Mouse (Mus musculus) right cerebral cortex, adult 2 months (tissue): ENCODE data around the gene Dera.

ENCODE experiments used
- DNase-seq, 2 experiments: peaks; one replicate each; pipeline ENCODE4 v3.0.0; 2021 to 2022; ENCODE audit warnings: low spot score in 2 of 2

Gene Dera

DNA sequence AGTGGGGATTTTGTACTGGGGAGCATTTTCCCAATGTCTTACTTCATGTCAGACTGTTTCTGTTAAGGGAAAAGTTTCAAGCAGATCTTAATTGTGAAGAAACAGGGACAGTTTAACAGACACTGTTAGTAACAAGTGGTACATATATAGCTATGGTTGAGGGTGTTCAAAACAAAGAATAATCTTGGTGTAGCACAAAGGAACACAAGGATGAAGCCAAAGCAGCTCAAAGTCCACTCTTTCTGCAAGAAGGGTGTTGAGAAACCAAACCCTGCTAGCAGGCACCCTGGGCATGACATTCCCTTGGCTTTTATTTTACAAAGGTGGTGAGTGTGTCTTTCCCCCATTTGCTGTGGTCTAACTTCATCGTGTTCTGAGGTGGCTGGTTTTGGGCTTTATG is 3.5 kb downstream of the Dera start:
- no peak for DNase-seq

- peak; percentile 24 to 58 for DNase-seq
Measured at GRCm38 (mm10) chr6:137759681-137760080, 5.3 kb downstream of the Dera start.

DNA sequence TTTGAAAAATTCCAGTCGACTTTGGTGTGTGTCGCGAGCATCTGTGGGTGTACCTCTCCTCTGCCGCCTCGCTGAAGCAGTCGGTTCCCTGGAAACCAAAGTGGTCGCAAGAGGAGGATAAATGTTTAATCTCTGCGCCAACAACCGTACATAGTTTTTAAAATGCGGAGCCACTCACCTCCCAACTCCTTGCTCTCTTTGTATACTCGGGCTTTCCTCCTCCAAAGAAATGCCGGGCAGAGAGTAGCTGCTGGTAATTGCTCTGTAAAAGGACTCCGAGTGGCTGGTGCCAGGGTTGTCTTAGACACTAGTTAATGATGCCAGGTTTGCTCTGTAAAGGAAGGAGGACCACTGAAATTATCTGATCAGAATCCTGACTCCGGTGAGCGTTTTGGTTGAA is 6.6 kb downstream of the Dera start:
- DNase-seq, result peak; percentile 45 to 48

DNA sequence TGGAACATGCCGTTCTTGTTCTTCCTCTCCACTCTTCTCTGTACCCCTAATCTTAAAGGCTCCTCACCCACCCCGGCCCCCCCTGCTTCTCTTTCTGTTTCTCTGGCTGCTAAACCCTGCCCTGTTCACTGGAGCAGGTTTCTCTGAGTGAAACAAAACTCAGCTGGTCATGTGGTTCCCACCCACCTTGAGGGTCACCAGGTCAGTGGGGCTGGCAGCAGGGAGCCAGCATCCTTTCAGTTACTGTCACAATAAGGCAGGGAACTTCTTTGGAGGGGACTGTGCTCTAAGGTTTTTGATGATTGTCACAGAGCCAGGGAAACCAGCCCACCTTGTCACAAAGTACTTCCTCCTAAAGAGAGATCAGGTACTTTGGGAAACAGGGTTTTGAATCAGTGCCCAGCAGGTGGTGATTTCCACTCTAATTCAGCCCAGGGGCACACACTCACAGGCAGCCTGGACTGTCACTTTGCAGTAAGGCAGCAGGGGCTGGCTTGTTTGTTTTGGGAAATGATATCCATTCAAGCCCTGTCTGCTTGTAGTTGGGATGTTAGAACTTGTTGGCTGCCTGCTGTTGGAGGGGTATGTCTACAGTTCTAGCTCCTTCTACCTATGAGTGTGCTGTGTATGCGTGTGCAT is 10.3 kb downstream of the Dera start:
- DNase-seq, result no peak

DNA sequence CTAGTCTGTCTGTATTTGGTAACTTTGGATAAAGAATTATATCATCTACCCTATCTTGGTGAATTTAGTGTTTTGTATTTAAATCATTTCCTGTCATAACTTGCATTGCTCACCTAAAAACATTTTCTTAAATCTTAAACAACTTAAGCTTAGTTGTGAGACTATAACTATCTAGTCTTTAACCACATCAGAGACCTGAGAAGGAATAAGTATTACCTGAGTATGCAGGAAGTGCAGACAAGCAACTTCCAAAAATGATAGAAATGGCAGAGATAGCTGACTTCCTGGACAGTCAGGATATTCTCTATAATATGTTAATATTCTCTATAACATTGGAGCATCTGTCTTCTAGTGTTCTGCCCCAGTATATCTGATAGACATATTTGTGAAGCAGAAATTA is 11.8 kb downstream of the Dera start:
- no peak for DNase-seq

DNA sequence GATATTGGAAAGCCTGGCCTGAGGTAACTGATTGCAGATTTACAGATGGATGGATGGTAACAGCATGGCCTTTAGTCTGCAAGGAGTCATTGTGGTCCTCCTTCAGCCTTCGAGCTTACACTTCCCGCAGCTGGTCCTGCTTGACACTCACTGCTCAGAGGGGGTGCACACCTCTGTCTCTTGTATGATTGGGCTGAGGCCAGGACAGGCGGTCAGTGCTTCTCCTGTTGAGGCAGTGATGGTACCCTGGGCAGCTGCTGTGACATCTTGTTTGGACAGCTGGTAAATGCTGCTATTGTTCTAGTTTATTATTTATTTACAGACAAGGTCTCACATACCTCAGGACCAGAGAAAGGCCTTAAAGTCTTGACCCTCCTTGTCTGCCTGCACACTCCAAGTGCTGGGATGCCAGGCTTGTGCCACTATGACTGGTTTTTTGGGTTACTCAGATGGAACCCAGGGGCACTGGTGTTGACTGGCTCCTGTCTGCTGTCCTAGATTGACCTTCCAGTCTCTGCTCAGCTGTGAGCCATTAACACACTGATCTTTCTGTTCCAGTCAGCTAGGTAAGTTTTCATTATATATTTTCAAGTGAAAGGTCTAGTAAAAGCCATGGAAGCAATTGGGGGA is 17.4 kb downstream of the Dera start:
- no peak for DNase-seq

- no peak for DNase-seq
Measured at GRCm38 (mm10) chr6:137772918-137773636, 18.7 kb downstream of the Dera start.

- DNase-seq, result no peak
Measured at GRCm38 (mm10) chr6:137773637-137774028, 19.3 kb downstream of the Dera start.

DNA sequence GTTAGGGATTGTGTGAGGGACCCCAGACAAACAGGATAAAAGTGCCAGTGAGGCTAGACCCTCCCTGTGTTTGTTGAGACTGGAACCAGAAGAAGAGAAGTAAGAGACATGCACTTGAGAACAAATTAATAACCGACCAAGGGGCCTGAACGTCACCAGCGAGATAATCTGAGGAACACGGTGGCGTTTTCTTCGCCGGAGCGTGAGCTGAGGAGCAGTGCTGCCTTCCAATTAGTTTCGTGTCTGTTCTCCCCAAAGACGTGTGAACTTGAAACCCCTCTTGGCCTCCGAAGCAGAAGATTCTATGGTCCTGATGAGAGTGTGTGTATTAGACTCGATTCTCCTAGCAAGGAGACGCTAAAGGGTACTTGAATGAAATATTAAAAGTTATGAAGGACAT is 19.8 kb downstream of the Dera start:
- DNase-seq, result no peak

DNA sequence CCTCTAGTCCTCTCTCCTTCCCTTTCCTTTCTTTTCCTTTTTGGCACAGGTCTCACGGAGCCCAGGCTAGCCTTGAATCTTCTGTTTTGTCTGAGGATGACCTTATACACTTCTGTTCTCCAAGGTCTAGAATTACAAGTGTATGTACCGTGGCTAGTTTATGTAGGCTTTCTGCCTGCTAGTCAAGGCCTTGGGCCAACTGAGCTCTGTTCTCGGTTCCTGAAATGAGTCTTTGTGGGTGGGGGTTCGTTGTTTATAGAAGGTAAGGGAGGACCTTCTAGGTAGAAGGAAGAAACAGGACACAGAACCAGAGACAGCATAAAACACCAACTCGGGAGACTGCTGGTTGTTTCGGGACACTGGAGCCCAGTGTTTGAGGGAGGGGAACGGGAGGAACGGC is 20.8 kb downstream of the Dera start:
- DNase-seq, result no peak

GRCm38 (mm10) chr6:137776981-137777380 is 22.6 kb downstream of the Dera start:
- DNase-seq, result no peak

DNA sequence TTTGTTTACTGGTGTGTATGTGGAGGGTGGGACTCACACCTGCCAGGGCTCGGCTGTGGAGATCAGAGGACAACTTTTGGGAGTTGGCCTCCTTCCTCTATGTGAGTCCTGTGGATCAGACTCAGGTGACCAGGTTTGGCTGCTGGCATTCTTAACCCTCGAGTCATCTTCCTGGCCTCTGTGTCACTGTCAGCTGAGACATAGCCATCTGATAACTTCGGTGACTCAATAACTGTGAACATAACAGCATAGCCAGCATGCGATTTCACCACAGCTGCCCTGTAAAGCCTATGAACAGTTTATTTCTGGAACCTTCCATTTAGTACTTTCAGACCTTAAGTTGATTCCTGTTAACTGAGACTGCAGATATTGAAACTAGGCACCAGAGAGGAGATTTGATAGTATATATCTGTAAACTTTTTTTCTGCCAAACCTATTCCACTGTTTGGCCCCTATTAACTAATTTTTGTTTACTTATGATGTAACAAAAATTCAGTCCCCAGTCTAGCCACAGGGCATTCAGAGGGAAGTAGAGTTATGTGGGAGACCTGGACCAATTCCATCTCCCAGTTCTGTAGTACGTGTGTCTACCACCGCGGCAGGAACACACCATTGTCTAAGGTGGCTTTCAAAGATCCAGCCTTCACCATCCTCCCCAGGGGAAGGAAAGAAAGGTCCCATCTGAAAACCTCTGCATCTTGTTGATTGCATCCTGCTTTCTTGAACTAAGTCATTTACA is 29.7 kb downstream of the Dera start:
- DNase-seq, result no peak

- DNase-seq, result no peak
Measured at GRCm38 (mm10) chr6:137788976-137789590, 34.7 kb downstream of the Dera start.

DNA sequence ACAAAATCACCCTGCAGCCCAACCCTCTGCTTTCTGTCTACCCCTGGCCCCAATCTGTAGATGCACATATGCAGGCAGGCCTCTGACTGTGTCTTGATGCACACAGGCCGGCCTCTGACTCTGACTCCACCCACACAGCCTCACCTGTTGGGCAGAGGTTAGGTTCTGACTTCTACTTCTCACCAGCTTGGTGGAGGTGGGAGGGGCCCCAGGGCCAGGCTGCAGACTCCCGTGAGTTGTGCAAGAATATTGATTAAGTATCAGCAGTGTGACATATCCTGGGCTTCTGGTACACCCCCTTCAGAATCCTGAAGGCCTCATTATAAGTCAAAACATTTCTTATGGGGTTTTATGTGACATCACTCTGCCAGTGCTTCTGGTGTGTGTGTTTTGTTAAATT is 35.3 kb downstream of the Dera start:
- no peak for DNase-seq

DNA sequence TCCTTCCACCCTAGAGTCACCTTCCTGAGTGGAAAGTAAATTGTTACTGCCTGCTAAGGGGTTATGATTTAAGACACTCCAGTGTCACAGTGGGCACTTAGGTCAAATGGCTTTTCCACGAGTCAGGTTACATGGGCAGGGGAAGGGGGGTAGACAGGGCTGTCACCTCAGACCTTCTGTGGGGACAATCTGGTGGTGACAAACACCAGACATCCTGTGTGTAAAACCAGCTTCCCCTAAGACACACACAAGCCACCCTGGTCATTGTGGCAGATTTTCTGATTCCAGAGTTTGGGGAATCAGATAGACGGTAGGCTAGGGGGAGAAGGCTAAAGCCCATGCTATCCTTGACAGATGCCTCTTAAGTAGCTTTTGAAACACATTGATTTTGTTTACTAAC is 41.1 kb downstream of the Dera start:
- no peak for DNase-seq

- DNase-seq, result peak; percentile 60 to 64
Measured at GRCm38 (mm10) chr6:137796596-137797567, 42.5 kb downstream of the Dera start.

GRCm38 (mm10) chr6:137799253-137799652 is 44.9 kb downstream of the Dera start:
- DNase-seq, result no peak

- DNase-seq, result no peak
Measured at GRCm38 (mm10) chr6:137803456-137804005, 49.2 kb downstream of the Dera start.

DNA sequence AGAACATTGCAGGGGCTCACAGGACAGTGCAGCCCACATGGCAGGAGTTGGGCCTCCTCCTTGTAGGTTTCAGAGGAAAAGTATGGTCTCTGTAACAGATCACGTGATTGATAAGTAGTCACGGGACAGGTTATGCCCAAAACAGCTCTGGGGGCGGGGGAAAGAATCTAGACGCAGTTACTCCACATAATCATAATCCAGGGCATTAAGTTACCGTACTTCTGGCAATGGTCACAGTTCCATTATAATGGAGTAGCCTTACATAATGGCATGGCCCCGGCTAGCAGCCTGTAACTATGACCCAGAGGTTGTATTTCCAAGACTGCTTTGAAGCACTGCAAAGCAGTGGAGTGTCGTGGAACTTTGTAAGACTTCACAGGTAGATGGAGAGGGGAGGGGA is 49.8 kb downstream of the Dera start:
- DNase-seq, result no peak

GRCm38 (mm10) chr6:137804606-137805005 is 50.3 kb downstream of the Dera start:
- no peak for DNase-seq

DNA sequence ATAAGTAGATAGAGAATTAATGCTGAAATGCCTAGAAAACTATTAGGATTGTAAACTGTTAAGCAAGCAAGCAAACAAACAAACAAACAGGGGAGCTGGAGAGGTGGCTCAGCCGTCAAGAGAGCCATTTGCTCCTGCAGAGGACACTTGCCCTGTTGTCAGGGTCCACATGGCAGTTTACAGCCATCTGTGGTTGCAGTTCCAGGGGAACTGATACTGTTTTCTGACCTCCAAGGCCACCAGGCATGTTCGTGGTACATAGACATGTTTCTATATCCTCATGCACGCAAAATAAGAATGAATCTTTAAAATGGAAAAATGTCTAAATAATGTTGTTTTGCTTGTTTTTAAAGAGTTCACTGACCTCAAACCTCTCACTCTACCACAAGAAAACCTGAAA is 52.0 kb downstream of the Dera start:
- no peak for DNase-seq
